Mouse (Mus musculus): ENCODE data around the gene Tnnt3. TPM values are rescaled to one million over a fixed set of nuclear protein-coding genes. Genes with fewer than 3 reads are reported as not detected.

The Tnnt3 gene
- total RNA-seq, 1 experiment from 2014 or later, result 0.55 TPM

Other genes starting within 250 kb of the Tnnt3 start
- not detected in 2 replicates for gene Gm2431, start 240.5 kb upstream of the Tnnt3 start, total RNA-seq (2017)
- gene Gm4559, start 224.5 kb upstream of the Tnnt3 start, total RNA-seq (2017), result not detected in 2 replicates
- gene Krtap5-1, start 201.7 kb upstream of the Tnnt3 start, total RNA-seq (2017), result not detected in 2 replicates
- not detected in 2 replicates for gene Krtap5-4, start 195.3 kb upstream of the Tnnt3 start, total RNA-seq (2017)
- not detected in 2 replicates for gene Ifitm10, start 125.1 kb upstream of the Tnnt3 start, total RNA-seq (2017)
- 18.0 and 43.2 TPM in 2 replicates for gene Gm49369, start 116.2 kb upstream of the Tnnt3 start, total RNA-seq (2017)
- 123 and 168 TPM in 2 replicates for gene Ctsd, start 110.8 kb upstream of the Tnnt3 start, total RNA-seq (2017)
- gene Syt8, start 64.0 kb upstream of the Tnnt3 start, total RNA-seq (2017), result not detected in 2 replicates
- gene Tnni2, start 57.0 kb upstream of the Tnnt3 start, total RNA-seq (2017), result 8.2 and 12.3 TPM in 2 replicates
- 233 and 282 TPM in 2 replicates for gene Lsp1, start 38.0 kb upstream of the Tnnt3 start, total RNA-seq (2017)
- 28.1 and 42.5 TPM in 2 replicates for gene Mrpl23, start 33.9 kb downstream of the Tnnt3 start, total RNA-seq (2017)
- not detected in 2 replicates for gene Igf2, start 168.0 kb downstream of the Tnnt3 start, total RNA-seq (2017)
- gene Gm49394, start 171.1 kb downstream of the Tnnt3 start, total RNA-seq (2017), result not detected in 2 replicates
- gene Ins2, start 244.5 kb downstream of the Tnnt3 start, total RNA-seq (2017), result not detected in 2 replicates

Measured in hematopoietic stem cell, adult 5-6 weeks (primary cell).